Mouse (Mus musculus): ENCODE measurements around the gene Lamc3.

GRCm38 (mm10) chr2:31867773-31868537 is 19.1 kb upstream of the Lamc3 start:
- TF ChIP-seq CTCF (IDR thresholded peaks at IDR 0.05; ENCODE audit: control insufficient read depth, insufficient read depth, insufficient replicate concordance, low read depth, low read length) (no peak), POLR2A (IDR thresholded peaks at IDR 0.05; ENCODE audit: control insufficient read depth, low read depth, low read length) (no peak)

Data from testis, adult 2 months (tissue).